Mouse (Mus musculus): ENCODE results near the gene Col9a2. TPM values are rescaled to one million over a fixed set of nuclear protein-coding genes. Genes with fewer than 3 reads are reported as not detected.

The Col9a2 gene
- 0.03 TPM in 1 of 2 replicates, not detected in the other for polyA plus RNA-seq (2012; ENCODE audit: insufficient read depth, low replicate concordance)

DNA sequence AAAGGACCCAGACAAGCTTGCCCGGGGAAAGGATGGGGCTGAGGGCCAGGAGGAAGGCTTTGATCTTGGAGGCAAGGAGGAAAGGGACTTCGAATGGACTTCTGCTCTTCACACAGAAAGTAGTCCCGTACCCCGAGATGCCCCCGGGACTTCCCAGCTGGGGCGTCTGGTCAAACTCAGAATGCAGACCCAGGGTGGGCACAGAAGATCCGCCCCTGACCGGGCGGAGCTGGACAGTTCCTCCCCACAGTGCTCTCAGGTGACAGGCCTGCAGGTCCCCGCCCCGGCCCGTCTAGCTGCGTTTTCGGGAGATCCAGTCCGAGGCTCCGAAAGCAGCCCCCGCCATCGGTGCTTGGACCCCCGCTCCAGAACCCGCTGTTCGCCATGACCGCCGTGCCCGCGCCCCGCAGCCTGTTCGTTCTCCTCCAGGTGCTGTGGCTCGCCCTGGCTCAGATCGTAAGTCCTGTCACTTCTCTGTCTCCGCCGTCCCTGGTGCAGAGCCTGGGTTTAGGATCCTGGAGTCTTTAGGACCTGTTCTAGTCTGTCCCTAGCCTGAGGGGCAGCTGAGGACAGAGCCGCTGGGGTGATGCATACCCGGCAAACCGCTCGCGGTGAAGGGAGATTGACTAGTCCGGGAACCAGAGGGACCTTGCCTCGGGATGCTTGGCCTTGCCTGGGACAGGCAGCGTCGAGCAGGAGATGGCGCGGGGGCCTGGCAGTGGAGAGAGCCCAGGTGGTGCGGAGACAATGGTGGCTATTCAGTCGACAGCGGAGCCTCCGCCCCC, at the start of gene Col9a2:
Gene Col9a2 (plus strand): TSS at position 55 of the 785 bp plus-strand sequence.
- H3K36me3 ChIP-seq (replicated peaks; ENCODE audit: low read length): no peaks in the 10 kb centered on the region
- H3K27me3 ChIP-seq (replicated peaks): peaks cover 62% of the 10 kb centered on the region
- peaks cover 41% of the 10 kb centered on the region for H3K4me1 ChIP-seq
- TF ChIP-seq FLI1 (IDR thresholded peaks at IDR 0.05; ENCODE audit: low read length): no peak
- no peak for TF ChIP-seq GATA1 (IDR thresholded peaks at IDR 0.05; ENCODE audit: borderline replicate concordance, low read length)
- peak within 1 kb of the TSS; percentile 85 for H3K4me3 ChIP-seq (replicated peaks)
- H3K9me3 ChIP-seq: peaks cover 5% of the 10 kb centered on the region

DNA sequence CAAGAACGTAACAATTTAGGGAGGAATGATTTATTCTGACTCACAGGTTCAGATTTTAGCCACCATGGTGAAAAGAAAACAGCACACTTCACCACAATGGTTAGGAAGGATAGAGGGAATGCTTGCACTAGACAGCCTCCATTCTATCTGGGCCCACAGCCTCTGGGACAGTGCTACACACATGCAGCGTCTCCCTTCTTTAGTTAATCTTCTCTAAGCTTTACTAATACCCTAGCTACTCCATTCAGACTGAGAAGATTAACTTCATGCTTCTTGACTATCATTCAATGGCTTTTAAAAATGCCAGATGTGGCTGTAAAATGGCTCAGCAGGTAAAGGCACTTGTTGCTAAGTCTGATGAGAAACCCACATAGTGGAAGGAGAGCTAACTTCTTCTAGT, 46.9 kb upstream of the Col9a2 start:
- no peak for TF ChIP-seq GATA1 (IDR thresholded peaks at IDR 0.05; ENCODE audit: borderline replicate concordance, low read length)
- TF ChIP-seq FLI1 (IDR thresholded peaks at IDR 0.05; ENCODE audit: low read length): no peak
- peaks cover 39% of the 10 kb centered on the region for H3K4me1 ChIP-seq
- H3K27me3 ChIP-seq (replicated peaks): no peaks in the 10 kb centered on the region
- H3K9me3 ChIP-seq: peaks cover 9% of the 10 kb centered on the region
- peaks cover 36% of the 10 kb centered on the region for H3K36me3 ChIP-seq (replicated peaks; ENCODE audit: low read length)
- H3K4me3 ChIP-seq (replicated peaks): no peak overlapping the region

DNA sequence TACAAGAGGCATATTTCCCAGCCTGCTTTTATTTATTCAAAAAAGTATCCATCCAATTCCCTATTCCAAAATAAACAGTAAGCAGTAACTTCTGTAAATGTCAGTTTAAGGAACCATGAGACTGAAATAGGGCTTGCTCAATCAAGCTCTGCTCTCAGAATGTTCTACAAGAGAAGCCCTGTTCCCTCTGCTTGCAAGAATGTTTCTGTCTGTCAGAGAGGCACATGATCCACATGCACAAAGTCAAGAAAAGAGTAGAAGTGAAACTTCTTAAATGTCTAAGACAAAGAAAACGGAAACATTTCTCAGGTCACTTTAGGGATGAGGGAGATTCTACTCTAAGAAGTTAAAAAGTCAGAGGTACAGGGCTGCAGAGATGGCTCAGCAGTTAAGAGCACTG, 46.2 kb upstream of the Col9a2 start:
- no peak overlapping the region for H3K4me3 ChIP-seq (replicated peaks)
- H3K27me3 ChIP-seq (replicated peaks): no peaks in the 10 kb centered on the region
- TF ChIP-seq GATA1 (IDR thresholded peaks at IDR 0.05; ENCODE audit: borderline replicate concordance, low read length) (no peak), FLI1 (IDR thresholded peaks at IDR 0.05; ENCODE audit: low read length) (no peak)
- H3K9me3 ChIP-seq: peaks cover 9% of the 10 kb centered on the region
- peaks cover 43% of the 10 kb centered on the region for H3K4me1 ChIP-seq
- H3K36me3 ChIP-seq (replicated peaks; ENCODE audit: low read length): peaks cover 30% of the 10 kb centered on the region

DNA sequence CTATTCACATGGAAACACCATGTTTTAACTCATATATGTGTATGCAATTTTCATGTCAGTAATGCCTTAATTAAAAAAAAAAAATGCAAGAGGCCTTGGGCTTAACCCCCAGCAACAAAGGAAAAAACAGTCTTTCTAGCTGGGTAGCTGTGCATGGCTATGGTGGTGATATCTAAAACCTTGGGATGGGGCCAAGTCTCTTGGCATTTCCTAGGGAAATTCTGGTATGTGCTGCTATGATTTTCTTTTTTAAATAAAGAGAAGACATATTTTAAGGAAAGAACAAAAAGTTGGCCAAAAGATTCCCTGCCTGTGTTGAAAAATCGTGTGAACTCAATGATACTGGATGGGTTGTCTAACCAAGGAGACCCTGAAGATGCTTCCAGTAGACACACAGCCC, 43.3 kb upstream of the Col9a2 start:
- Histone ChIP-seq H3K36me3 (replicated peaks; ENCODE audit: low read length) (peaks cover 10% of the 10 kb centered on the region), H3K4me3 (replicated peaks) (no peak overlapping the region), H3K9me3 (no peaks in the 10 kb centered on the region), H3K27me3 (replicated peaks) (no peaks in the 10 kb centered on the region), H3K4me1 (peaks cover 62% of the 10 kb centered on the region)
- TF ChIP-seq GATA1 (IDR thresholded peaks at IDR 0.05; ENCODE audit: borderline replicate concordance, low read length): no peak
- TF ChIP-seq FLI1 (IDR thresholded peaks at IDR 0.05; ENCODE audit: low read length): no peak

DNA sequence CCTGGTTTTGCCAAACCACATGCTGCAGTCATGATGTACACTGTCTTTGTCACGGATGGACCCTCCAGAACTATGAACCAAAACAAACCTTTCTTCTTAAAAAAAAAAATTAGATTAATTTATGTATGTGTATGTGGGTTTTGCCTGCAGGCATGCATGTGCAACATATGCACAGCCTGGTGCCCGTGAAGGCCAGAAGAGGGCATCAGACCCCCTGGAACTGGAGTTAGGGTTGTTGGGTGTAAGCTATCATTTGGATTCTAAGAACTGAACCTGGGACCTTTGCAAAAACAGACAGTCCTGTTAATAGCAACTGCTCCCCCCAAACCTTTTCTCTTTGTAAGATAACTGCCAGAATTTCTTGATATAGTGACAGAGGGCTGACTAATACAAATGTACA, 38.1 kb upstream of the Col9a2 start:
- Histone ChIP-seq H3K9me3 (no peaks in the 10 kb centered on the region), H3K27me3 (replicated peaks) (no peaks in the 10 kb centered on the region), H3K36me3 (replicated peaks; ENCODE audit: low read length) (peaks cover 13% of the 10 kb centered on the region), H3K4me3 (replicated peaks) (no peak overlapping the region), H3K4me1 (peaks cover 87% of the 10 kb centered on the region)
- TF ChIP-seq FLI1 (IDR thresholded peaks at IDR 0.05; ENCODE audit: low read length) (no peak), GATA1 (IDR thresholded peaks at IDR 0.05; ENCODE audit: borderline replicate concordance, low read length) (no peak)

DNA sequence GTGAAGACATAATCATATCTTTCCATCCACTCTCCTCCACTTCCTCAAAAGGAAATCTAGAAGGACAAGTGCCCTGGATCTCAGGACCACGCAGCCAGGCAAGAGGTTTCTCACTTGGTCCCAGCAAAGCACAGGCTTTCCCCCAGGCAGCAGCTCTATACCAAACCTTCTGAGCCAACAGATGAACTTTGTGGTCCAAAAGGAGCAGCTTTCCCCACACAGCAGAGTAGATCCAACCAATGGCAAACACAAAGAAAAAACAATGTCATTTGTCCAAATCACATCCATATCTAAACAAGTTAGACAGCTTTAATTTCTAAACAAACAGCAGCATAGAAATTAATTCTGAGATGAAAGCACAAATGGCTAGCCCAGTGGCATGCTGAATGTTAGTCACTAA, 37.5 kb upstream of the Col9a2 start:
- Histone ChIP-seq H3K36me3 (replicated peaks; ENCODE audit: low read length) (peaks cover 13% of the 10 kb centered on the region), H3K9me3 (no peaks in the 10 kb centered on the region), H3K4me1 (peaks cover 87% of the 10 kb centered on the region), H3K27me3 (replicated peaks) (no peaks in the 10 kb centered on the region), H3K4me3 (replicated peaks) (no peak overlapping the region)
- TF ChIP-seq FLI1 (IDR thresholded peaks at IDR 0.05; ENCODE audit: low read length) (no peak), GATA1 (IDR thresholded peaks at IDR 0.05; ENCODE audit: borderline replicate concordance, low read length) (no peak)

DNA sequence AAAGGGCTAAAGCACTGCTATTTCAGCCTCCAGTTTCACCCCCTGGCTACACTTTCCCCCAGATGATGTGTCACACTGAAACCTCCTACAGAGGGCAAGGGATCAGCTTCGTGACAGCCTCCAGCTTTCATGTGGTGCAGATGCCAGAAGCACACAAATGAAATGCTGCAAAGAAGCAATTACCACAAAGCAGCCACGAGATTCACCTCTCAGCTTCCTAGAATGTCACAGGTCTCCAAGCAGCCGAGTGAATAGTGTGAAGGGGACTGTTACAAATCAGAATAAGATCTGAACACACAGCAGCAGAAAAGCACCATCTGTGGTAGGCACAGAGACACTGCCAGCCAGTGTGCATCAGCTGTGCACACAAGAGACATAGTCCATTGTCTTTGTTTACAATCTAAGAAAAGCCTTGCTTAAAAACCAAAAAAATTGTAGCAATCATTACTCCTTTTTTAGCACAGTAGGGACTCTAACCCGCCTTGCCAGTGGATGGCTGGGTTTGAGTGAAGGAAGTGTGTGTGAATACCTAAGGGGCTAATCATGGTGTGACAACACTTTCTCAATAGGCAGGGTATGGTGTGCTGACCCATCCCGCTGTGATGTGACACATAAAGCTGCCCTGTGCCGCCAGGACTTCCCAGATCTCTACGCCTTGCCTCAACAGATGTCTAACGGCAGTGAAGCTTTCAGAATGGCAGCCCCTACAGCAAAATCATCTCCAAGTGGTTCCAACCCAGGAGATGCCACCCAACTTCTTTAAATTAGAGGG, 36.6 kb upstream of the Col9a2 start:
- Histone ChIP-seq H3K9me3 (no peaks in the 10 kb centered on the region), H3K4me3 (replicated peaks) (peak overlapping the region; percentile 85), H3K27me3 (replicated peaks) (no peaks in the 10 kb centered on the region), H3K4me1 (peaks cover 88% of the 10 kb centered on the region), H3K36me3 (replicated peaks; ENCODE audit: low read length) (peaks cover 9% of the 10 kb centered on the region)
- TF ChIP-seq FLI1 (IDR thresholded peaks at IDR 0.05; ENCODE audit: low read length) (no peak), GATA1 (IDR thresholded peaks at IDR 0.05; ENCODE audit: borderline replicate concordance, low read length) (no peak)

DNA sequence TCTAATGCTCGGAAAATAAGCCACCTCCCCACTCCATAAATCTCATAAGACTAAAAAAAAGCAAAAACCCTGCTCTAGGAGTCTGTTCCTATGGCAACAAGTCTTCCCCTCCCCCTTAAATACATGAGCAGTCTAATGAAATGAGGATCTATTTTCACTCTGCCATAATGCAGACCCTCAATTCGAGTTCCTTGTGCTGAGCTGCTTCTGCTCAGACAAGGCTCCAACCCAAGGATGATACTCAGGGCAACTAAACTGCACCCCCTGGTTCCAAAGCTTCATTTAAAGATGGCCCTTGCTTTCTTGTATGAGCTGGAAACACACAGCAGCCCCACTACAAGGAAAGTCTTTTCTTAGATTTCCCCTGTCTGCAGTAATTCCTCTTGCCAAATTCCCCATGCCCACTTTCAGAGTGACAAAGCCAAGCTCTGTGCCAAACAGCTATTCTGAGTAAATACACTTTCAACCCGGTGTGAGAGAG, 35.5 kb upstream of the Col9a2 start:
- peaks cover 93% of the 10 kb centered on the region for H3K4me1 ChIP-seq
- no peaks in the 10 kb centered on the region for H3K9me3 ChIP-seq
- H3K36me3 ChIP-seq (replicated peaks; ENCODE audit: low read length): peaks cover 9% of the 10 kb centered on the region
- peak overlapping the region; percentile 51 for H3K4me3 ChIP-seq (replicated peaks)
- TF ChIP-seq GATA1 (IDR thresholded peaks at IDR 0.05; ENCODE audit: borderline replicate concordance, low read length): no peak
- TF ChIP-seq FLI1 (IDR thresholded peaks at IDR 0.05; ENCODE audit: low read length): no peak
- H3K27me3 ChIP-seq (replicated peaks): no peaks in the 10 kb centered on the region

DNA sequence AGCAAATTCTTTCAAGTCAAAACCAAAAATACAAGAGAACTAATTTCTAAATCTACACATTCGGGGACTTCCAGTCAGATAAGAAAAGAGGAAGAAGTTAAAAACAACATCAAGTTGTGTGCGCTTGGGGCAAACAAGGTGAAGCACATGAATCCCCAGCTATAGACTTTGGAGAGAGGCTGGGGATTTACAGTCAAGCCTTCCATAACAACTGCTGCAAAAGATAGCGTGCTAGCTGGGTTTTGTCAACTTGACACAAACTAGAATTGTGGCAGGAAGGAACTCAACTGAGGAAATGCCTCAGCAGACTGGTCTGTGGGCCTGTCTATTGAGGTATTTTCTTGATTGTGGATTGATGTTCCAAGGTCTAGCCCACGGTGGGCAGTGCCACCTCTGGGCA, 34.5 kb upstream of the Col9a2 start:
- Histone ChIP-seq H3K4me1 (peaks cover 95% of the 10 kb centered on the region), H3K36me3 (replicated peaks; ENCODE audit: low read length) (peaks cover 5% of the 10 kb centered on the region), H3K9me3 (no peaks in the 10 kb centered on the region), H3K4me3 (replicated peaks) (peak overlapping the region; percentile 88), H3K27me3 (replicated peaks) (no peaks in the 10 kb centered on the region)
- TF ChIP-seq GATA1 (IDR thresholded peaks at IDR 0.05; ENCODE audit: borderline replicate concordance, low read length): no peak
- no peak for TF ChIP-seq FLI1 (IDR thresholded peaks at IDR 0.05; ENCODE audit: low read length)

DNA sequence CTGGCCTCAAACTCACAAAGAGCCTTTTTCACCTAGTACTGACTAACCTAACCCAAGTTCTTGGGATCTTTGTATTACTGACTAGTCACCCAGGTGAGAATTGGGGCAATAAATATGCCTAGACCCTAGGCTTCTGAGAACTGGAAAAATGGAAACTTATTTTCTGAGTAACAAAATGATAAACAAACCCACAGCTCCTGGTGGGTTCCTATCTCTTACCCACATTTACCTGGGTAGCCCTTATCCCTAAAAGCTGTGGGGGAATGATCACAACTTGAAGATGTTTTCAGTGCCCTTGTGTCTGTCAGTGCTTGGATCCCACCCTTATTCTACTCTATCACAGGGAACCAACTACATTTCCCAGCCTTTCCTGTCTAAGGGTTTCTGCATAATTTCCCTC, 32.2 kb upstream of the Col9a2 start:
- Histone ChIP-seq H3K36me3 (replicated peaks; ENCODE audit: low read length) (peaks cover 7% of the 10 kb centered on the region), H3K4me1 (peaks cover 93% of the 10 kb centered on the region), H3K9me3 (no peaks in the 10 kb centered on the region), H3K27me3 (replicated peaks) (no peaks in the 10 kb centered on the region), H3K4me3 (replicated peaks) (no peak overlapping the region)
- TF ChIP-seq FLI1 (IDR thresholded peaks at IDR 0.05; ENCODE audit: low read length) (no peak), GATA1 (IDR thresholded peaks at IDR 0.05; ENCODE audit: borderline replicate concordance, low read length) (no peak)

All from megakaryocyte, embryonic 14.5 days (primary cell).